Mouse (Mus musculus) testis, postnatal 14 days (tissue): ENCODE data around the gene Ccl26.
A peak's percentile ranks its signal among the peaks of the same experiment; 100 is the strongest.
"Not testable (repeated sequence)": the region's sequence is repeated elsewhere in the genome, so short reads cannot be mapped to it uniquely, and the experiment has no call there.

Source experiments
- DNase-seq: peaks from one replicate; pipeline ENCODE4 v3.0.0; 2021; ENCODE audit warnings: low spot score

Gene Ccl26

DNA sequence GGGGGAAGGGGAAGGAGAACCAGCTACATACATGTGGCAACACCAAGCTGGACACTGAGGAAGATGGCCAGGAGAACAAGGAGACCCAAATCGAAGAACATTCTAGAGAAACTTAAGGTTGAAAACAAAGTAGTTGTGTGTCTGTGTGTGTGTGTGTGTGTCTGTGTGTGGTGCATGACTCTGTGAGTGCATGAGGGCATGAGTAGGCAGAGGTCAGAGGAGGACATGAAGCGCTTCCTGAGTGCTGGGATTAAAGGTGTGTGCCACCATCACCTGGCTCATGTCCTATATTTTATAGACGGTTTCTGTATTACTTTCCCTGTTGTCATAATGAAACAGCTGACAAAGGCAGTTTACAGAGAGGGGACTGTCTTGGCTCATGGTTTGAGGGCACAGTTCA lies at the start of gene Ccl26:
Ccl26 (minus strand) TSS at position 101 of the 400 bp plus-strand sequence.
- DNase-seq: no peak

- DNase-seq: no peak
Measured at GRCm38 (mm10) chr5:135609794-135610193, 46.4 kb upstream of the Ccl26 start.

- DNase-seq: no peak
Measured at GRCm38 (mm10) chr5:135607581-135607980, 44.2 kb upstream of the Ccl26 start.

- not testable (repeated sequence) for DNase-seq
Measured at GRCm38 (mm10) chr5:135606717-135607116, 43.3 kb upstream of the Ccl26 start.

DNA sequence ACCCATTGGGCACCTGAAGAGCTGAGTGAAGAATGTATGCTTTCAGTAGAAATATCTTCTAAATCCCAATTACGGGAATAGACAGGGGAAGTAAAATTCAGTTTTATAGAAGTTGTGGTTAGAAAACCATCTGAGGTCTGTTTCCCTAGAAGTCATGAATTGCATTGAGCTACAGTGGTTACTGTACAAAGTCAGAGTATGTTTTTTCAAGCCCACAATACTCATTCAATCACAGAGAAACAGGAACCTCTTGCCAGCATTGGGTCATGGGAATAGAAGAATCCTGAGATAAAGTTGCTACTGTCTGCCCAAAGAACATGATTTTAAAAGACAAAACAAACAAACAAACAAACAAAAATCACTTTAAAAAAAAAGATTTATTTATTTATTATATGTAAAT lies 41.3 kb upstream of the Ccl26 start:
- DNase-seq: not testable (repeated sequence)

GRCm38 (mm10) chr5:135589996-135590784 lies 26.8 kb upstream of the Ccl26 start:
- no peak for DNase-seq

DNA sequence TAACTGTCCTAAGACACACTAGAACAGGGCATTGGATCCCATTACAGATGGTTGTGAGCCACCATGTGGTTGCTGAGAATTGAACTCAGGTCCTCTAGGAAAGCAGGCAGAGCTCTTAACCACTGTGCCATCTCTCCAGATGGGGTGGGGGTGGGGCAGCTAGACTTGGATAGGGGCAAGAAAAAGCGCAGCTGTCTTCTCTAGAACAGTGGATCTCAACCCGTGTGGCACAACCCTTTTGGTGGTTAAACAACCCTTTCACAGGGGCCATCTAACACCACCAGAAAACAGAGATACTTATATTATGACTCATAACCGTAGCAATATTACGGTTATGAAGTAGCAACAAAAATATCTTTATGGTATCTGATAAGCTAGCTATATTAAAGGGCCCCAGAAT lies 24.4 kb upstream of the Ccl26 start:
- no peak for DNase-seq

DNA sequence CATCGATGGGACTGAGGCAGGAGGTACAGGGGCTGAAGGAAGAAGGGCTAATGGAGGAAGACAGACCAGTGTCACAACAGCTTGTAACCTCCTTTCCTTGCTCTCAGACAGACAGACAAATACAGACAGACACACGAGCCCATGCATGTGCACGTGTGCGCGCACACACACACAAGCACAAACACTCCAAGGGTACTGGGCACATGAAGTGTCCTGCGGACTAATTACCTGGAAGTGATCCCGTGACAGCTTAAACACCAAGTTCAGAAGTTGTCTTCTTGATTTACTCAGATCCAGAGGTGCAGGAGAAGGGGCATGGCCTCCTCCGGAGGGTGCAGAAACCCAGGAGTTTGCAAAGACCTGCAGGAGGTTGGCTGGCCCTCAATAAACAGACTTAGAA lies 22.3 kb upstream of the Ccl26 start:
- no peak for DNase-seq

- no peak for DNase-seq
Measured at GRCm38 (mm10) chr5:135582330-135582729, 19.0 kb upstream of the Ccl26 start.

- no peak for DNase-seq
Measured at GRCm38 (mm10) chr5:135579331-135579751, 16.0 kb upstream of the Ccl26 start.

GRCm38 (mm10) chr5:135576055-135576454 lies 12.7 kb upstream of the Ccl26 start:
- DNase-seq: no peak

GRCm38 (mm10) chr5:135573006-135573405 lies 9.6 kb upstream of the Ccl26 start, which contains the start of gene Ccl24:
Gene Ccl24, minus strand, starts transcription at chr5:135573049.
- DNase-seq: no peak

GRCm38 (mm10) chr5:135568698-135569097 lies 5.3 kb upstream of the Ccl26 start:
- DNase-seq: no peak

- no peak for DNase-seq
Measured at GRCm38 (mm10) chr5:135567556-135568265, 4.3 kb upstream of the Ccl26 start.

- no peak for DNase-seq
Measured at GRCm38 (mm10) chr5:135557671-135558070, 5.7 kb downstream of the Ccl26 start.

GRCm38 (mm10) chr5:135557051-135557450 lies 6.3 kb downstream of the Ccl26 start:
- no peak for DNase-seq

DNA sequence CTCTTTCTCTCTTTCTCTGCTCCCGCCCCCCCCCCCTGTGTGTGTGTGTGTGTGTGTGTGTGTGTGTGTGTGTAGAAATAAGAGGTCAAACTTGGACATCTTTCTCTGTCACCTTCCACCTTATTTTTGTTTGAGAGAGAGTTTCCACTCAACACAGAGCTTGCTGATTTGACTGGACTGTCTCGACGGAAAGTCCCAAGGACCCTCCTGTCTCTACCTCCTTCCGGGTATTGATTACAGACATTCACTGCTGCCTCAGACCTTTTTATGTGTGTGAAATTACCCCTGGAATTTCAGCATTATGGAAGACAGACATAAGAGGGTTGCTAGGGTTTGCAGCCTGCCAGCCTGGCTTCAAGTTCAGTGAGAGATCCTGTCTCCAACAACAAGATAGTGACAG lies 7.1 kb downstream of the Ccl26 start:
- no peak for DNase-seq

DNA sequence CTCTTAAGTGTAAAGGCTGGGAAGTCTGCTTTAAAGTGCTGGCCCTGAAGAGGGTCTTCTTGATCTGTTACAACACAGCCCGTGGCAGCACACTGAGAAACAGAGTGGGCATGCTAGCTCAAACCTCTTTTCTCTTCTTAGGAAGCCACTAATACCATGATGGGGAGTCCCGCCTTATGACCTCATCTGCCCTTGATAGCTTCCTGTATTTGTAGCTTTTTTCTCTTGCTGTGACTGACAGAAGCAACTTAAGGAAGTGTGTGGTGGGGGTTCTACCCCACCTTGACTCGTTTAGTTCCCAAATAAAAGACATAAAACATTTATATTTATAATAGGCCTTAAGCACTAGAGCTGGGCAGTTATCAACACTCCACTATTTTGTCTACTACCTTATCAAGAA lies 11.8 kb downstream of the Ccl26 start:
- DNase-seq: no peak

DNA sequence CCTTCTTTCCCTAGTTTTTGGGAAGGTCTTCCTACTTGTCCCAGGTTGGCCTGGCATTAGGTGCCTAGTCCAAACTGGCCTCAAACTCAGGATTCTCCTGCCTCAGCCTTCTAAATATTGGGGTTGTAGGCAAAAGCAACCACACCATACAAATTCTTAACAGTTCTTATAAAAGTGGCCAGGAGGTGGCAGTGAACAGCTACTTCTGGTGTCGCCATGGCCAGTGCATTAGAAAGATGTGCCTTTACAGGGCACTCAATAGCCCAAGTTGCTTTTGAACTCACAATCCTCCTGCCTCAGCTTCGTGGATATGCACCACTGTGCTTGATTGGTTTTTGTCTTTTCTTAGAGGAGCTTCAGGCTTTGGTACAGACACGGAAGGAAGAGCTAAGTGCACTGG lies 12.5 kb downstream of the Ccl26 start:
- no peak for DNase-seq

GRCm38 (mm10) chr5:135547990-135548389 lies 15.4 kb downstream of the Ccl26 start:
- no peak for DNase-seq

GRCm38 (mm10) chr5:135544865-135545797 lies 18.2 kb downstream of the Ccl26 start, which contains the start of gene Hip1:
Gene Hip1, minus strand, starts transcription at chr5:135545120.
- peak; percentile 97 for DNase-seq

DNA sequence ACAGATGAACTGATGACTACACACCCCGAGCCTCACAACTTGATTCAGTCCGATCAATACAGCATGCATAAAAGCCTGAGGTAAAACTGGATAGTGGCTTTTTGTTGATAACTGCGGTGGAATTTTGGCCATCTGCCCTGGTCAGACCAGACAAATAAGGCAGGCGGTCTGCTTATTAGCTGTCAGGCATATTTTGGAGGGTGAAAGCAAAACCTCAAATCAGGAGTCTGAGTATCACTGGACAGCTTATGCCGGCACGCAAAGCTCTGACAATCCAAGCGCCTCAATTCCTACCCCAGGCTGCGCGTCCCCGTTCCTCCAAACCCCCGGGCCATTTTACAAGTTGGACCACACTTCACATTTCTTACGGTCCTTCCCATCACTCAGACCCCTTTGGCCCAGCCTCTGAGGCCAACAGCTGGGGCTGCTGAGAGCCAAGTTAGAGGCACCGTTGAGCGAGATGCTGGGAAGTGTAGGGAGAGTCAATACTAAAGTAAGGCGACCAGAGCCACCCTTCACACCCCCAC lies 19.3 kb downstream of the Ccl26 start:
- peak; percentile 30 for DNase-seq
